Mouse (Mus musculus) liver, embryonic 11.5 days (tissue): Measurements from ENCODE around the gene Kcns1. TPM values are rescaled to one million over a fixed set of nuclear protein-coding genes. Genes with fewer than 3 reads are reported as not detected.

Experiments
- ATAC-seq: fragments of 200-750 bp; cut with Nextera tagmentation; replicated peaks from 2 replicates; pipeline ENCODE4 v1.8.0; 2017; ENCODE audit warnings: moderate number of reproducible peaks, mild to moderate bottlenecking, moderate TSS enrichment, moderate library complexity; ENCODE audit not compliant: low FRiP score
- DNase-seq: peaks from one replicate; pipeline ENCODE4 v3.0.0-alpha.2; 2017; ENCODE audit warnings: low spot score
- H3K27ac ChIP-seq: fragments of 300-500 bp; sonication (generic); 2 replicates; pipeline ENCODE4 v1.5.1; 2014; ENCODE audit warnings: mild to moderate bottlenecking, low read depth, low read length, control low read depth
- H3K27me3 ChIP-seq: fragments of 300-500 bp; sonication (generic); replicated peaks from 2 replicates; pipeline ENCODE4 v1.6.1; 2014; ENCODE audit warnings: low read length, mixed read lengths; ENCODE audit not compliant: control insufficient read depth, insufficient read depth
- H3K36me3 ChIP-seq: fragments of 300-500 bp; sonication (generic); 2 replicates; pipeline ENCODE4 v1.6.1; 2014; ENCODE audit warnings: mild to moderate bottlenecking, low read length, moderate library complexity, mixed read lengths; ENCODE audit not compliant: control insufficient read depth, insufficient read depth
- H3K4me1 ChIP-seq: fragments of 300-500 bp; sonication (generic); replicated peaks from 2 replicates; pipeline ENCODE4 v1.6.1; 2014; ENCODE audit warnings: low read length, mixed read lengths; ENCODE audit not compliant: control insufficient read depth, insufficient read depth
- H3K4me2 ChIP-seq: fragments of 300-500 bp; sonication (generic); 2 replicates; pipeline ENCODE4 v1.6.1; 2014; ENCODE audit warnings: mild to moderate bottlenecking, control low read depth, moderate library complexity
- H3K4me3 ChIP-seq: fragments of 300-500 bp; sonication (generic); 2 replicates; pipeline ENCODE4 v1.5.1; 2014; ENCODE audit warnings: low read depth, low read length, control low read depth
- H3K9ac ChIP-seq: fragments of 300-500 bp; sonication (generic); 2 replicates; pipeline ENCODE4 v1.6.1; 2014; ENCODE audit warnings: low read depth, low read length, control low read depth
- H3K9me3 ChIP-seq: fragments of 300-500 bp; sonication (generic); 2 replicates; pipeline ENCODE4 v1.6.1; 2016; ENCODE audit warnings: low read length, inconsistent platforms, mixed read lengths; ENCODE audit not compliant: control insufficient read depth
- WGBS: fragments of 180-500 bp; shearing (Covaris S2); extraction: QIAGEN DNeasy Blood & Tissue Kit; methylation state at CpG from one replicate; pipeline ENCODE4 v1.1.7; 2014; 5-methylcytosine and 5-hydroxymethylcytosine counted together
- polyA plus RNA-seq: library from polyadenylated mRNA; unstranded; fragments of >200 nt; fragmentation: Nextera tagmentation; extraction: Ambion mirVana; gene quantifications from 2 replicates; pipeline ENCODE4 v1.2.1, GENCODE M21; 2014

The Kcns1 gene
- polyA plus RNA-seq, 1 experiment from 2014 or later, result not detected

DNA sequence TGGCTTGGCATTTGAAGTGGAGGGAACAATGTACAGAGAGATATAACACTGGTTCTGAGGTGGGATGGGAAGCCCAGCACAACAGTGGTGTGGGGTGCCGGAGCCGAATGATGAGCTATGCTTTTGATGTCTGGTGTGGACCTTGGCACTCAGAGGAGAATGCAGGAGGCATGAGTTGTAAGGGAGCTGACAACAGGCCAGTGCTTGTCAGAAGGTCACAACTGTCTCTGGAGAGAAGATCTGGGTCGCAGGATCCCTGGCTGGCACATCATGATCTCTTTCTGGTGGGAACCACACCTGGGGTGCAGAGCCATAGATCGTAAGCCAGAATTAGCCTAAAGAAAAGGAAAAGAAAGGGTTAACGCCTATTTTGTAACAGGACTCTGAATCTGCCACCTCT is 6.9 kb upstream of the Kcns1 start:
- Histone ChIP-seq H3K4me1 (no peaks in the 10 kb centered on the region), H3K9me3 (no peaks in the 10 kb centered on the region), H3K9ac (no peak overlapping the region), H3K27me3 (peaks cover 6% of the 10 kb centered on the region; the same call in 1 of the 2 replicates), H3K4me2 (no peak overlapping the region), H3K27ac (no peak overlapping the region), H3K4me3 (no peak overlapping the region), H3K36me3 (no peaks in the 10 kb centered on the region)
- DNase-seq, result no peak
- 72% methylated on average over 5 of the region's 5 CpGs for WGBS
- ATAC-seq, result no peak

DNA sequence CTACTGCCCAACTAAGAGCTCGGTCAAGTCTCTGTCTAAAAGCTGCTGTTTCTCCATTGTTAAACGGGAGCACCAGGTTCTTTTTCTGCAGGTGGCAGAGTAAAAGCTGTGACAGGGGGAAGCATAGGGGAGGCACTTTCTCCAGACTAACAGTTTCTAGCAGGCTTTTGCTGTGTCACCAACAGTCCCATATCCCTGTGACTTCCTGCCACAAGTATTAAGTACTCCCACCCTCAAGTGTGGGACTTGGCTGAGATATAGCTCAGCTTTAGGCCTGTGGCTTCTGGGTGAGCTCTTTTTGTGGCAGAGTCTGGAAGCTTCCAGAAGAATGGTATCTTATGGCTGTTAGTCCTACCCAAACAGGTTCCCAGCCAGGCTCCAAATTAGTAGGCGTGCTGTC is 4.9 kb upstream of the Kcns1 start:
- ATAC-seq (no peak), DNase-seq (no peak)
- Histone ChIP-seq H3K36me3 (no peaks in the 10 kb centered on the region), H3K4me3 (no peak overlapping the region), H3K27ac (no peak overlapping the region), H3K27me3 (peaks cover 17% of the 10 kb centered on the region), H3K9ac (no peak overlapping the region), H3K4me2 (no peak overlapping the region), H3K4me1 (no peaks in the 10 kb centered on the region), H3K9me3 (no peaks in the 10 kb centered on the region)
- 69% methylated on average over 3 of the region's 3 CpGs for WGBS

DNA sequence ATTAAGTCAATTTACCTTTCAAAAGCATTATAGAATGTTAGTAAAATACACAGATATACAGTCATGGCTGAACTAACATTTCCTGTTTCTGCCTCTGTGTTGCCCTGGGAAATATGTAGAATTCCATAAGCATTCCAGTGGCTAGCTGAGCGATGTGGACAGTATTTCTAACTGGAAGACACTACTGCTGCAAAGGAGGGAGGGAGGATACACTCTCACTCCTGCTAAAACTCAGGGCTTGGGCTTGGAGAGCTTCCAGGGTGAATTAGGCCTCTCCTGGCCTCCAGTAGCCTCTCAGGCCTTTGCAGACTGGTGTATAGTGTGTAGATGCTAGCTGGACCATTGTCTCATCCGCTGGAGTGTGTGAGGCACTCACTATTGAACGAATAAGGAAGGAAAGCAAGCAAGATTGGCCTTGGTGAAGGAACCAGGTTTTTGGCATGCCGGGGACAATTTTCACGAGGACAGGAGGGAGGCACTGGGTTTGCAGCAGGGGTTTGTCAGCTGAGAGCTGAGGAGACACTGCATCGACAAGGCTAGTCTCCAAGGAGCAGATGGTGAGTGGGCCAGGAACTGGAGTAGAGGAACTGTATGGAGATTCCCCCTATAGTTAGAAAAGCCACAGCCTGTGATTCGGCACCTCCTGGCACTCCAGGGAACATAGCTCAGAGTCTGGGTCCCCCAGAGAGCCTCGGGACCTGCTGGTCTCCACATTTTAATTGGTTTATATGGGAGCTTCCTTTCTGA is 3.9 kb upstream of the Kcns1 start:
- no peak overlapping the region for H3K9ac ChIP-seq
- no peak for DNase-seq

DNA sequence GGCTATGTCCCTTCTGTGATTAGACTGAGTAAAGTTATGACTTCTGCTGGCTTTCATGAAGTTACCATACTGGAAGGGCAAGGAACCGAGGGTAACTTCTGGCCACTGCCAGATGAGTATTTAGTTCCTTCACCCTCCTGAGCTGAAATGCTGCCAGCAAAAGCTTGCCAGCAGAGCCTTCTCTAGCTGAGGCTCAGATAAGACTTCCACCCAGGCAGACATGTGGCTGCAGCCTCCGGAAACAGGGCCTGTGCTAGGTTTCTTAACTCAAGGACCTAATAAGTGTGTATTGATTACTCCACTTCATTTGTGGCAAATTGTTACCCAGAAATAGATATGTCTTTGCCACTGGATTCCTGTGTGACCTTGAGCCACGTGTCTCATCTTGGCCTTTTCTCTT is 2.5 kb upstream of the Kcns1 start:
- H3K4me3 ChIP-seq, result no peak overlapping the region
- peaks cover 42% of the 10 kb centered on the region for H3K27me3 ChIP-seq
- no peak overlapping the region for H3K4me2 ChIP-seq
- peaks cover 2% of the 10 kb centered on the region; the same call in 1 of the 2 replicates for H3K4me1 ChIP-seq
- no peaks in the 10 kb centered on the region for H3K9me3 ChIP-seq
- H3K36me3 ChIP-seq, result no peaks in the 10 kb centered on the region
- no peak overlapping the region for H3K27ac ChIP-seq
- no peak for DNase-seq
- no peak for ATAC-seq
- WGBS, result 60% methylated on average over 3 of the region's 3 CpGs
- no peak overlapping the region for H3K9ac ChIP-seq

More for the DNA sequence above, 3.9 kb upstream of the Kcns1 start:
- Histone ChIP-seq H3K27me3 (peaks cover 28% of the 10 kb centered on the region), H3K36me3 (no peaks in the 10 kb centered on the region), H3K4me3 (no peak overlapping the region), H3K4me2 (no peak overlapping the region), H3K4me1 (no peaks in the 10 kb centered on the region), H3K9me3 (no peaks in the 10 kb centered on the region), H3K27ac (no peak overlapping the region)
- WGBS, result 67% methylated on average over 8 of the region's 8 CpGs
- no peak for ATAC-seq

DNA sequence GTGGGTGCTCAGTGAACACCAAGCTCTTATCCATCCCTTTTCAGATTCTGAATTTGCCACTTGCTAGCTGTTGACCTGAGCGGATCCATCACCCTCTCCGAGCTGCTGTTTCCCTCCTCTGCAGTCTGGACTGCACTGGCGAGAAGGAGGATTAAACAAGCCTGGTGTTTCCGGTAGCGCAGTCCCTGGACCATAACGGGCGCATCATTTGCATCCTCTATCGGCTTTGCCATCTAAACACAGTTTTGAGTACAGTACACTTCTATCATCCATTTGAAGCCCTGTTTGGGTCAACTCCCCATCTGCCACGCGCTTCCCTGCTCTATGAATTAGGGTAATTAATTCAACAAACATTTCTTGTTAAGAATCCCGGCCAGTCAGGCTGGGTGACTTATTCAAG is 587 bp downstream of the Kcns1 start:
- 11% methylated on average over 11 of the region's 11 CpGs for WGBS
- Histone ChIP-seq H3K9ac (no peak overlapping the region), H3K4me1 (peaks cover 3% of the 10 kb centered on the region; the same call in 1 of the 2 replicates), H3K4me3 (no peak overlapping the region), H3K27ac (no peak overlapping the region), H3K4me2 (no peak overlapping the region), H3K9me3 (no peaks in the 10 kb centered on the region), H3K36me3 (no peaks in the 10 kb centered on the region), H3K27me3 (peaks cover 71% of the 10 kb centered on the region)
- DNase-seq (no peak), ATAC-seq (no peak)

DNA sequence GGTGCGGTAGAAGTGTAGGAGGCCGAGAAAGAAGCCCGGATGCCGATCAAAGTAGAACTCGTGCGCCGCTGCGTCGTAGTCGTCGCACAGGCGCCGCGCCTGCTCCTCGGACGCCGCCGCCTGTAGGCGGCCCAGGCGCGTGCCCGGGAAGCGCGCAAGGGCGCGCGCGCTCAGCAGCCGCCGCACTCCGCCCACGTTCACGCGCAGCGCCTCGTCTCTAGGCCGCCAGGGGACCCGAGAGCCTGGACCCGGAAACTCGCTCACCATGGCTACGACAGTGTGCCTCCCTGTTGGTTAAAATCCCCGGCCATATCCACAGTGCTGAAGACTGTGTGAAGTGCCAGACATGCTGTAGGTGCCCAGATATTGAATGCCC is 2.4 kb downstream of the Kcns1 start:
- Histone ChIP-seq H3K4me1 (peaks cover 3% of the 10 kb centered on the region; the same call in 1 of the 2 replicates), H3K9ac (no peak overlapping the region), H3K27me3 (peaks cover 68% of the 10 kb centered on the region), H3K36me3 (no peaks in the 10 kb centered on the region), H3K4me2 (peak overlapping the region; percentile 58), H3K27ac (no peak overlapping the region), H3K4me3 (peak overlapping the region; percentile 38), H3K9me3 (no peaks in the 10 kb centered on the region)
- WGBS, result 9% methylated on average over 42 of the region's 42 CpGs
- 0 out of 2 replicates have a peak, but pooled peaks have one; percentile 12 for ATAC-seq
- DNase-seq, result no peak

DNA sequence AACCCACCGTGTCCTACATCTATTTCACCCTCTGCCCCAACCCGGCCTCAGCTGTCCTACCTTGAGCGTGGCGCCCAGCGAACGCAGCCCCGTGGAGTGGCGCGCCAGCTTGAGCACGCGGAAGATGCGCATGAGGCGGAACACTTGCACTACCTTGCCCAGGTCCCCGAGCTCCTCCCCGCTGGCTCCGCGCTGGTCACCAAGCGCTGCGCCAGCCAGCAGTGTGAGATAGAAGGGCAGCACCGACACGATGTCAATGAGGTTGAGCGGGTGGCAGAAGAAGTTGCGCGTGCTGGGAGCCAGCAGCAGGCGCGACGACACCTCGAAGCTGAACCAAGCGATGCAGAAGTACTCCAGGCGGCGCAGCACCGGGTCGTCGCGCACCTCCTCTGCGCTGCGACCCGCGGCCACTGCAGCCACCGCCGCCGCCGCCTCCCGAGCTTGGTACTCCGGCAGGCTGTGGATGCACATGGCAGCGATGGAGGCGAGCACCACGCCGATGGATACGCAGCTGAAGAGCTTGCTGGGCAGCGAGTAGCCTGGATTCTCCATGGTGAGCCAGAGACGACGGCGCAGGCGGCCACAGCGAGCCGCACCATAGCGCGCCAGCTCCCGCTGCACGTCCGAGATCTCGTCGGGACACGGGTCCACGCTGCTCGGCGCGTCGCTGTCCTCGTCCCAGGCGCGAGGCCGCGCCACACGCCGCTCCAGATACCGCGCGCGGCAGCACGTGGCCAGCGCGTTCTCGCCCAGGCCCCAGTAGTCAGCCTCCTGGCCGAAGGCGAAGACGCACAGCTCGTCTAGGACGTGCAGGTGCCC is 3.0 kb downstream of the Kcns1 start:
- H3K27ac ChIP-seq, result no peak overlapping the region
- ATAC-seq (no peak; the same call in 1 of the 2 replicates), DNase-seq (no peak)
- H3K9ac ChIP-seq, result no peak overlapping the region
- H3K4me2 ChIP-seq, result peak overlapping the region; percentile 58
- H3K36me3 ChIP-seq, result no peaks in the 10 kb centered on the region
- 14% methylated on average over 90 of the region's 90 CpGs for WGBS
- H3K4me3 ChIP-seq, result peak overlapping the region; percentile 38
- peaks cover 65% of the 10 kb centered on the region for H3K27me3 ChIP-seq
- H3K4me1 ChIP-seq, result peaks cover 3% of the 10 kb centered on the region; the same call in 1 of the 2 replicates
- no peaks in the 10 kb centered on the region for H3K9me3 ChIP-seq

DNA sequence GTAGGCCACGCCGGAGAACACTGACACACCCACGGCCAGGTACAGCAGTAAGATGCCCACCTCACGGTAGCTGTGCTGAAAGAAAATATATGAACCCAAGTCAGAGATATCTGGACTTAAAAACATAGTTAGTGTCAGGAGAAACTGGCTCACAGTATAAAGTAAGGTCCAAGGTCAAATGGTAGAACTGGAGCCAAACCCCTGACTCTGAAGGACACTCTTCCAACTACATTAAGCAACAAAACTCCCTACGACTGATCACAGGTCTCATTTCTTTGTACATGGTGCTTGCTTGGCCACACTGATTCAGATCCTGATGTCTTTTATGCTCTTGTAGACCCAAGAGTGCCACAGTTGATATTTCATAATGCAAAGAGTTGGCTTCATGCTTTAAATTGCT is 6.0 kb downstream of the Kcns1 start:
- no peaks in the 10 kb centered on the region for H3K36me3 ChIP-seq
- no peak overlapping the region for H3K27ac ChIP-seq
- DNase-seq (no peak), ATAC-seq (no peak)
- H3K4me1 ChIP-seq, result peaks cover 3% of the 10 kb centered on the region; the same call in 1 of the 2 replicates
- H3K4me2 ChIP-seq, result no peak overlapping the region
- no peak overlapping the region for H3K9ac ChIP-seq
- H3K9me3 ChIP-seq, result no peaks in the 10 kb centered on the region
- H3K4me3 ChIP-seq, result no peak overlapping the region
- 89% methylated on average over 5 of the region's 5 CpGs for WGBS
- peaks cover 44% of the 10 kb centered on the region for H3K27me3 ChIP-seq
